Comparison of ENCODE assay signal across 22 mouse cellular contexts in genomic region chr1:53630011-53630410, GRCm38 (mm10).
"Had no signal": no experiment of that assay in that cellular context is flagged by ENCODE, and none has a peak within 500 bp of the region (broad histone marks: within the 10 kb centered on the region; RNA-seq: fewer than 3 reads in every experiment).

No protein-coding gene starts in this region.

- H3K4me3 ChIP-seq: gastrocnemius, adult 2 months; heart, embryonic 10.5 days; heart, embryonic 12.5 days; hindbrain, embryonic 10.5 days; hindbrain, embryonic 12.5 days; intestine, embryonic 15.5 days; kidney, embryonic 15.5 days; layer of hippocampus, adult 2 months; left cerebral cortex, adult 2 months; limb, embryonic 10.5 days; limb, embryonic 12.5 days had no signal

- H3K4me1 ChIP-seq: heart, embryonic 10.5 days; heart, embryonic 12.5 days; hindbrain, embryonic 10.5 days; hindbrain, embryonic 12.5 days; intestine, embryonic 15.5 days; kidney, embryonic 15.5 days; limb, embryonic 12.5 days had no signal

- DNase-seq: gastrocnemius, adult 2 months; gastrocnemius, postnatal 10 days; gastrocnemius, postnatal 25 days; heart, adult 18-20 months; heart, postnatal 10 days; heart, postnatal 4 days; kidney, adult 2 months; kidney, adult 9 months; kidney, postnatal 10 days; kidney, postnatal 25 days; kidney, postnatal 4 days; liver had no signal
